Comparison of ENCODE assay signal across 10 mouse cellular contexts in genomic region chr3:32471098-32471497, GRCm38 (mm10). TPM values are rescaled to one million over a fixed set of nuclear protein-coding genes. Genes with fewer than 3 reads are reported as not detected.
A peak's percentile ranks its signal among the peaks of the same experiment; 100 is the strongest.
DNase-seq lines count a peak whose midpoint lies in the region; ATAC-seq lines count a peak whose summit lies in the region.
"Had no signal": no experiment of that assay in that cellular context is flagged by ENCODE, and none has a peak within 500 bp of the region (broad histone marks: within the 10 kb centered on the region; RNA-seq: fewer than 3 reads in every experiment).

No protein-coding gene starts in this region.

- no peak overlapping the region for H3K9ac ChIP-seq in neural tube, embryonic 15.5 days (replicated peaks)

- ATAC-seq in neural tube, embryonic 15.5 days (ENCODE audit: low FRiP score): no peak

- no peak overlapping the region for H3K4me3 ChIP-seq in neural tube, embryonic 15.5 days (replicated peaks)

- peak; percentile 14 to 25 for DNase-seq in layer of hippocampus, adult 8-10 months (ENCODE audit: low spot score in 2 of 2)
- no peak for DNase-seq in layer of hippocampus, adult 9-10 months (ENCODE audit: low spot score)
- peak; percentile 12 to 20 for DNase-seq in gastrocnemius, adult 8-10 months (ENCODE audit: low spot score in 2 of 2)
- DNase-seq in layer of hippocampus, postnatal 14 days (ENCODE audit: low spot score in 2 of 2): peak; percentile 17 to 26
- peak; percentile 16 for DNase-seq in right cerebral cortex, postnatal 14 days
- DNase-seq in thymus, postnatal 25 days: no peak
- no peak for DNase-seq in retina, embryonic 14.5 days (ENCODE audit: low spot score)
- DNase-seq: midbrain, embryonic 14.5 days had no signal

- no peak overlapping the region for H3K27ac ChIP-seq in neural tube, embryonic 15.5 days (replicated peaks)

- no peaks in the 10 kb centered on the region for H3K36me3 ChIP-seq in neural tube, embryonic 15.5 days

- peaks cover 5% of the 10 kb centered on the region; the same call in 1 of the 2 replicates for H3K4me1 ChIP-seq in neural tube, embryonic 15.5 days

- H3K4me2 ChIP-seq in neural tube, embryonic 15.5 days: no peak overlapping the region

- WGBS in neural tube, embryonic 15.5 days: 63% methylated on average over 6 of the region's 6 CpGs

- no peaks in the 10 kb centered on the region for H3K9me3 ChIP-seq in neural tube, embryonic 15.5 days (replicated peaks)

- no peaks in the 10 kb centered on the region for H3K27me3 ChIP-seq in neural tube, embryonic 15.5 days (replicated peaks)

RNA-seq across cellular contexts. Expression of gene Kcnmb3, which starts 20.9 kb away (rescaled TPM):
- total RNA-seq in layer of hippocampus, adult 8-10 months (2022): under 1 TPM; 0.39 to 0.98 (median 0.63) TPM
- total RNA-seq in gastrocnemius, adult 8-10 months (2022): not detected
- total RNA-seq in layer of hippocampus, postnatal 14 days (2021): under 1 TPM; 0.29 to 0.37 TPM
- not detected in 2 replicates for polyA plus RNA-seq in neural tube, embryonic 15.5 days (2015; fragmentation: Nextera tagmentation; extraction: Ambion mirVana)
- total RNA-seq: heart, adult 18-20 months had no signal

RNA-seq across cellular contexts. Expression of gene Zfp639, which starts 39.0 kb away (rescaled TPM):
- 10 to 100 TPM; 32.4 to 46.3 (median 36.5) TPM for total RNA-seq in layer of hippocampus, adult 8-10 months (2022)
- total RNA-seq in gastrocnemius, adult 8-10 months (2022): 10 to 100 TPM; 27.6 to 39.8 (median 28.8) TPM
- 10 to 100 TPM; 33.5 to 33.7 TPM for total RNA-seq in layer of hippocampus, postnatal 14 days (2021)
- 37.0 and 40.8 TPM in 2 replicates for polyA plus RNA-seq in neural tube, embryonic 15.5 days (2015; fragmentation: Nextera tagmentation; extraction: Ambion mirVana)

RNA-seq across cellular contexts. Expression of gene Mfn1, which starts 58.2 kb away (rescaled TPM):
- 100 to 1,000 TPM in 3 of 4 experiments, 10 to 100 TPM in 1; 79.6 to 113 (median 107) TPM for total RNA-seq in layer of hippocampus, adult 8-10 months (2022)
- 100 to 1,000 TPM; 196 to 263 (median 234) TPM for total RNA-seq in gastrocnemius, adult 8-10 months (2022)
- 100 to 1,000 TPM in 1 of 2 experiments, 10 to 100 TPM in 1; 96.4 to 130 TPM for total RNA-seq in layer of hippocampus, postnatal 14 days (2021)
- polyA plus RNA-seq in neural tube, embryonic 15.5 days (2015; fragmentation: Nextera tagmentation; extraction: Ambion mirVana): 40.5 and 46.2 TPM in 2 replicates

Comparison
In these comparisons a context has a peak if more than half of its experiments do, and no peak if none do; other contexts are left out.
1. DNase-seq: peak in layer of hippocampus, adult 8-10 months (2 of 2), gastrocnemius, adult 8-10 months (2 of 2), layer of hippocampus, postnatal 14 days (2 of 2) and right cerebral cortex, postnatal 14 days (single experiment); none in layer of hippocampus, adult 9-10 months (single experiment), thymus, postnatal 25 days (single experiment) and retina, embryonic 14.5 days (single experiment).